Mouse (Mus musculus) MEL (cell line): ENCODE results near the gene Mark1. TPM values are rescaled to one million over a fixed set of nuclear protein-coding genes. Genes with fewer than 3 reads are reported as not detected.
A peak's percentile ranks its signal among the peaks of the same experiment; 100 is the strongest.

Source experiments
- DNase-seq: peaks from one replicate; pipeline ENCODE4 v3.0.0; 2011; ENCODE audit warnings: low read depth, low spot score
- H3K27ac ChIP-seq: 2 replicates; pipeline ENCODE4 v1.5.1; 2012; ENCODE audit warnings: low read depth, mild to moderate bottlenecking, control low read depth, low read length, moderate library complexity; ENCODE audit not compliant: control insufficient read depth
- H3K27me3 ChIP-seq, 2 experiments: fragments of 150-350 bp in 1 of 2; sonication (generic) in 1 of 2; 2 replicates each; pipeline ENCODE4 v1.6.1; 2012; ENCODE audit warnings: low read length in 2 of 2, mild to moderate bottlenecking in 2 of 2, improper control_type of control experiment in 1 of 2, moderate library complexity in 1 of 2; ENCODE audit not compliant: insufficient read depth in 2 of 2, control insufficient read depth in 1 of 2
- H3K36me3 ChIP-seq, 2 experiments: 2 replicates each; pipeline ENCODE4 v1.6.1; 2012 to 2014; ENCODE audit warnings: low read length in 2 of 2, improper control_type of control experiment in 1 of 2, inconsistent platforms in 1 of 2, mild to moderate bottlenecking in 1 of 2; ENCODE audit not compliant: insufficient read depth in 2 of 2, control insufficient read depth in 1 of 2
- H3K4me1 ChIP-seq, 2 experiments: fragments of 150-350 bp in 1 of 2; sonication (generic) in 1 of 2; 2 replicates each; pipeline ENCODE4 v1.6.1; 2012; ENCODE audit warnings: low read length in 2 of 2, improper control_type of control experiment in 1 of 2, mild to moderate bottlenecking in 1 of 2; ENCODE audit not compliant: insufficient read depth in 2 of 2, control insufficient read depth in 1 of 2
- H3K4me3 ChIP-seq, 2 experiments: fragments of 150-350 bp in 1 of 2; sonication (generic) in 1 of 2; 2 replicates each; pipeline ENCODE4 v1.5.1; 2012; ENCODE audit warnings: low read depth in 2 of 2, low read length in 2 of 2, mild to moderate bottlenecking in 2 of 2, moderate library complexity in 2 of 2, control low read depth in 1 of 2, improper control_type of control experiment in 1 of 2; ENCODE audit not compliant: control insufficient read depth in 1 of 2, insufficient read depth in 1 of 2
- H3K79me2 ChIP-seq: 2 replicates; pipeline ENCODE4 v1.6.1; 2012; ENCODE audit warnings: mild to moderate bottlenecking, low read length, moderate library complexity; ENCODE audit not compliant: control insufficient read depth, poor library complexity, insufficient read depth
- H3K9ac ChIP-seq: 2 replicates; pipeline ENCODE4 v1.6.1; 2012; ENCODE audit warnings: low read depth, mild to moderate bottlenecking, control low read depth, low read length, moderate library complexity; ENCODE audit not compliant: control insufficient read depth, poor library complexity, severe bottlenecking
- H3K9me3 ChIP-seq: fragments of 150-350 bp; sonication (generic); replicated peaks from 2 replicates; pipeline ENCODE4 v1.6.1; 2012; ENCODE audit warnings: mild to moderate bottlenecking, low read length, improper control_type of control experiment, moderate library complexity; ENCODE audit not compliant: insufficient read depth
- BHLHE40 ChIP-seq: IDR thresholded peaks from 2 replicates; pipeline ENCODE4 v1.6.1; 2012; ENCODE audit warnings: low read depth, mild to moderate bottlenecking, inconsistent platforms, low read length, improper control_type of control experiment, borderline replicate concordance
- CHD1 ChIP-seq: IDR thresholded peaks from 2 replicates; pipeline ENCODE4 v1.6.1; 2012; ENCODE audit warnings: low read depth, mild to moderate bottlenecking, inconsistent platforms, low read length, improper control_type of control experiment
- CTCF ChIP-seq, 3 experiments: IDR thresholded peaks in 2 of 3; conservative IDR thresholded peaks in 1 of 3; 2 replicates each; pipeline ENCODE4 v1.5.1; 2011 to 2012; ENCODE audit warnings: low read length in 3 of 3, low read depth in 2 of 3, mild to moderate bottlenecking in 2 of 3, improper control_type of control experiment in 1 of 3, inconsistent platforms in 1 of 3, mixed read lengths in 1 of 3, moderate library complexity in 1 of 3; ENCODE audit not compliant: control insufficient read depth in 1 of 3, insufficient read depth in 1 of 3, poor library complexity in 1 of 3, severe bottlenecking in 1 of 3
- HCFC1 ChIP-seq: IDR thresholded peaks from 2 replicates; pipeline ENCODE4 v1.6.1; 2012; ENCODE audit warnings: low read depth, mild to moderate bottlenecking, inconsistent platforms, low read length, improper control_type of control experiment, moderate library complexity
- MAZ ChIP-seq: IDR thresholded peaks from 2 replicates; pipeline ENCODE4 v1.6.1; 2012; ENCODE audit warnings: low read depth, mild to moderate bottlenecking, inconsistent platforms, low read length, improper control_type of control experiment
- NELFE ChIP-seq: IDR thresholded peaks from 2 replicates; pipeline ENCODE4 v1.6.1; 2011; ENCODE audit warnings: low read depth, low read length, improper control_type of control experiment
- NRF1 ChIP-seq: IDR thresholded peaks from 2 replicates; pipeline ENCODE4 v1.6.1; 2014; ENCODE audit warnings: low read depth, mild to moderate bottlenecking, inconsistent platforms, low read length, improper control_type of control experiment, moderate library complexity; ENCODE audit not compliant: poor library complexity, insufficient read depth, severe bottlenecking
- RAD21 ChIP-seq: IDR thresholded peaks from 2 replicates; pipeline ENCODE4 v1.6.1; 2011; ENCODE audit warnings: mild to moderate bottlenecking, low read depth, low read length, improper control_type of control experiment
- SMC3 ChIP-seq: IDR thresholded peaks from 2 replicates; pipeline ENCODE4 v1.6.1; 2011; ENCODE audit warnings: low read depth, low read length, improper control_type of control experiment
- TCF12 ChIP-seq: IDR thresholded peaks from 2 replicates; pipeline ENCODE4 v1.6.1; 2014; ENCODE audit warnings: low read depth, mild to moderate bottlenecking, inconsistent platforms, low read length, improper control_type of control experiment, moderate library complexity
- UBTF ChIP-seq: IDR thresholded peaks from 2 replicates; pipeline ENCODE4 v1.6.1; 2012; ENCODE audit warnings: low read depth, mild to moderate bottlenecking, inconsistent platforms, low read length, improper control_type of control experiment, moderate library complexity, borderline replicate concordance; ENCODE audit not compliant: insufficient read depth
- ZC3H11A ChIP-seq: IDR thresholded peaks from 2 replicates; pipeline ENCODE4 v1.6.1; 2012; ENCODE audit warnings: low read depth, mild to moderate bottlenecking, inconsistent platforms, low read length, improper control_type of control experiment
- ZKSCAN1 ChIP-seq: IDR thresholded peaks from 2 replicates; pipeline ENCODE4 v1.6.1; 2012; ENCODE audit warnings: low read depth, mild to moderate bottlenecking, inconsistent platforms, low read length, improper control_type of control experiment, moderate library complexity
- ZNF384 ChIP-seq: IDR thresholded peaks from 2 replicates; pipeline ENCODE4 v1.6.1; 2012; ENCODE audit warnings: low read depth, mild to moderate bottlenecking, inconsistent platforms, low read length, improper control_type of control experiment
- polyA plus RNA-seq, 2 experiments: library from polyadenylated mRNA; stranded (reverse) in 1 of 2; unstranded in 1 of 2; fragments of >175 nt in 1 of 2; fragments of >200 nt in 1 of 2; gene quantifications; 2 replicates each; pipeline versions ENCODE4 v1.2.1 to v1.2.4; 2012; ENCODE audit warnings: low replicate concordance in 2 of 2, low read depth in 1 of 2; ENCODE audit not compliant: insufficient read length in 2 of 2, insufficient read depth in 1 of 2, missing spikeins in 1 of 2
- total RNA-seq: library from RNA; depleted of rRNA; stranded (reverse); fragments of 300-350 nt; gene quantifications from 2 replicates; pipeline ENCODE4 v1.2.3, GENCODE M21; 2012

Gene Mark1
- total and polyA plus RNA-seq, 3 experiments: not detected

DNA sequence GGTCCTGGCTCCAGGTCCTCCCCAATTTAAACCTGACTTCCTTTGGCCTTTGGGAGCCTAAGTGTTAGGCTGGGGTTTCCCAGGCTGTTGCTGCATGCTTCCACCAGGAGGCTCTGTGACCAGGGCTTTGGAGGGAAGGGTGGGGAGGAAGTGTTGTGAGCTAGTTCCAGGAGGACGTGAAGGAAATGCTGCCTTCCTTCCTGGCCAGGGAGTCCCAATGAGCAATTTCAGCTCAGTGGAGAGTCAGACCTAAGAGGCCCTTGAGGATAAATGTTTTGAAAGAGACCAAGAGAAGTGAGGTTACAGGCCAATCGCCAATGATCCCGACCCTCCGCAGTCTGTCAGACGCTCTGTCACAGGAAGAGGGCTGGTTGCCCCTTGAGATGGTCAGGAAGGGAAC is 146.0 kb downstream of the Mark1 start:
- no peak overlapping the region for H3K27ac ChIP-seq
- H3K36me3 ChIP-seq: peaks cover 0 to 3% of the 10 kb centered on the region in 2 experiments; a peak in 1 of 4 replicates
- H3K4me3 ChIP-seq: peak overlapping the region in 1 of 2 experiments; percentile 31; a peak in 2 of 4 replicates
- no peaks in the 10 kb centered on the region for H3K79me2 ChIP-seq
- H3K4me1 ChIP-seq: peaks cover 0 to 7% of the 10 kb centered on the region in 2 experiments; a peak in 1 of 4 replicates
- H3K27me3 ChIP-seq: no peaks in the 10 kb centered on the region
- DNase-seq: peak; percentile 68
- H3K9ac ChIP-seq: peak overlapping the region; percentile 13; the same call in 1 of the 2 replicates
- no peak for TF ChIP-seq CHD1
- TF ChIP-seq NELFE: no peak
- no peak for TF ChIP-seq ZKSCAN1
- TF ChIP-seq NRF1: no peak
- TF ChIP-seq UBTF: no peak
- peak; percentile 81 for TF ChIP-seq SMC3
- peak; percentile 65 to 77 (median 72) for TF ChIP-seq CTCF (IDR thresholded peaks at IDR 0.05 in 2 of 3, conservative IDR thresholded peaks at IDR 0.05 in 1 of 3; ENCODE audit: control insufficient read depth in 1 of 3, insufficient read depth in 1 of 3, low read depth in 2 of 3, low read length in 3 of 3, poor library complexity in 1 of 3, severe bottlenecking in 1 of 3)
- no peak for TF ChIP-seq HCFC1
- peak; percentile 50 for TF ChIP-seq RAD21
- TF ChIP-seq BHLHE40: no peak
- peak; percentile 53; the same call in 1 of the 2 replicates for TF ChIP-seq MAZ
- peak; percentile 42; the same call in 1 of the 2 replicates for TF ChIP-seq ZC3H11A
- TF ChIP-seq ZNF384: no peak
- TF ChIP-seq TCF12: no peak
- H3K9me3 ChIP-seq: no peaks in the 10 kb centered on the region

DNA sequence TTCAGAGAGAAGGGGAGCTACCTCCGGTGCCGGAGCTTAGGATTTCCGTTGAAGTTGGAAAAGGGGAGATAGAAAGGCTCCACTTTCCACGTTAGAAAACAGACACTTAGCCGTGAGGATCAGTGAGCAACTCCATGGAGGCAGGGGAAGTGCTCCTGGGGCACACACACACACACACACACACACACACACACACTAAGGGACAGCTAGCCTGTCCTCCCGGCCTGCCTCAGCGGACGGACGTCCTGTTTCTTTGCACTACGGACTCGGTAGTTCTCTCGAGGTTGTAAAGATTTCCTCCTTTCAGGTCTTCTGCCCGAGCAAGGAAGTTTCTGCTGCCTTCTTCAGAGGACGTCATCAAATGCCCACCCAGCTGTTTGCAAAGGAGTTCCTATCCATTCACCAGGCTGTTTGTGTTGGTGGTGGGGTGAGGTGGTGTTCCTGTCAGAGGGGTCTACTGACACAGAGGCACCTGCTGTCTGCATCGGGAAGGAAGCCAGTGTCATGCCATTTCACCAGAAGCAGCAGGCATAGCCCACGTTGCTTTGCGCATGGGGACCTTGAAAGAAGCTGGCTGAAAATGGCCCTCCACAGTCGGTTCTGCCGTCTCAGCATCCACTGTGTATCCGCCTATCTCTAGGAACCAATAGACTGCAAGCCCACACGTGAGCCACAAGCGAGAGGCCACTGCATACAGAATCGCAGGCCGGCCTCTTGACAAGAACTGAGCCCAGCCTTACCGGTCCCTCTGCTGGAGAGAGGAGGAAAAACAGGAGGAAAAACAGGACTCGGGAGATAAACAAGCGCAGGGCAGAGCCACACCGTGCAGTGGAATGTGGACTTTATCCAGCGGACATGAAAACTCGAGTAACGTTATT is 147.4 kb downstream of the Mark1 start:
- Histone ChIP-seq H3K9ac (no peak overlapping the region), H3K4me1 (peaks cover 3 to 7% of the 10 kb centered on the region in 2 experiments; a peak in 3 of 4 replicates), H3K9me3 (no peaks in the 10 kb centered on the region), H3K27me3 (no peaks in the 10 kb centered on the region), H3K4me3 (peak overlapping the region in 1 of 2 experiments; percentile 9; a peak in 1 of 4 replicates), H3K27ac (no peak overlapping the region), H3K79me2 (no peaks in the 10 kb centered on the region), H3K36me3 (peaks cover 0 to 6% of the 10 kb centered on the region in 2 experiments; a peak in 1 of 4 replicates)
- DNase-seq: peak; percentile 72
- TF ChIP-seq BHLHE40: peak; percentile 48; the same call in 1 of the 2 replicates
- TF ChIP-seq RAD21: peak; percentile 5
- TF ChIP-seq MAZ: no peak
- TF ChIP-seq NRF1: no peak
- TF ChIP-seq CTCF (IDR thresholded peaks at IDR 0.05 in 2 of 3, conservative IDR thresholded peaks at IDR 0.05 in 1 of 3; ENCODE audit: control insufficient read depth in 1 of 3, insufficient read depth in 1 of 3, low read depth in 2 of 3, low read length in 3 of 3, poor library complexity in 1 of 3, severe bottlenecking in 1 of 3): peak; percentile 47 to 59 (median 51)
- peak; percentile 46 for TF ChIP-seq SMC3
